Mouse (Mus musculus) 3134 (cell line): Measurements from ENCODE around the gene Zfp110.

Experiments
- DNase-seq: peaks from one replicate; pipeline ENCODE4 v3.0.0-alpha.2; 2011; ENCODE audit warnings: low spot score; ENCODE audit not compliant: insufficient read length; ENCODE audit errors: extremely low read depth

Gene Zfp110

DNA sequence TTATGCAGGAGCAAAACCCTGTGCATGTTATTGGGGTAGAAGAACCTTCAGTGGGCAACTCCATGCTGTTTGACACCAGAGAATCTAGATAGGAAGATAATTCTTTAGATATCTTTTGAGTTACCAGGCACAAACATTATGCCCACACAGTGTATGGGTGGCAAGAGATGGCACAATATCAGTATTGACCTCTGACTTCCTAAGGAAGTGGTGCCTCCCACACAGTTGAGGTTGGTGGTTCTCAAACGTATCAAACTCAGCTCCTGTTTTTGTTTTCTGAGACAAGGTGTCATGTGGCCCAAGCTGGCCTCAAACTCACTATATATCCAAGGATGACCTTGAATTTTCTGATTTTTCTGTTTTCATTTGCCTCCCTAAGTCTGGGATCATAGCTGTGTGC, 56.8 kb downstream of the Zfp110 start:
- no peak for DNase-seq

- DNase-seq, result peak; percentile 86
Observed at GRCm38 (mm10) chr7:12897655-12898410, 63.3 kb downstream of the Zfp110 start, which contains the start of gene Zscan22. Gene Zscan22 (plus strand): TSS chr7:12897815.
